Mouse (Mus musculus): ENCODE results near the gene C130032M10Rik.

Gene C130032M10Rik

GRCm38 (mm10) chr9:114515364-114515763 is at the start of gene C130032M10Rik:
TSS of gene C130032M10Rik (plus strand) at chr9:114515697.
- no peak for DNase-seq (ENCODE audit: low read depth)

DNA sequence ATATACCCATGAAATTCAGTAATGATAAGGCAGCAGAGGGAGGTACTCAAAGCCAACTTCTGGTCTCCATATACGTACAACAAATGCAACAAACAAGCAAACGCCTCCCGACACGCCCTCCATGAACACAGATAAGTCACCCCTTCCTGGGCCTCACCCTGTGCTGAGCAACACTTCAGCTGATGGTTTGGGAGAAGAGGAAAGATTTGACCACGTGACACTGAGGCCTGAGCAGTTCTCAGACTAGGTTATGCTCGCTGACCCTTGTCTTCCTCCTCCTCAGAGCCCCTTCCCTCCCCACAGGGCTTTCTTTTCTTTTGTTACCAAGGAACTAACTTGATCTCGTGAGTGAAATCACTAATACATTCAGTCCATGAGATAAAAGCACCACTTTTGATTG is 48.6 kb upstream of the C130032M10Rik start:
- DNase-seq (ENCODE audit: low read depth): no peak

GRCm38 (mm10) chr9:114468217-114468616 is 47.3 kb upstream of the C130032M10Rik start:
- DNase-seq (ENCODE audit: low read depth): no peak

DNA sequence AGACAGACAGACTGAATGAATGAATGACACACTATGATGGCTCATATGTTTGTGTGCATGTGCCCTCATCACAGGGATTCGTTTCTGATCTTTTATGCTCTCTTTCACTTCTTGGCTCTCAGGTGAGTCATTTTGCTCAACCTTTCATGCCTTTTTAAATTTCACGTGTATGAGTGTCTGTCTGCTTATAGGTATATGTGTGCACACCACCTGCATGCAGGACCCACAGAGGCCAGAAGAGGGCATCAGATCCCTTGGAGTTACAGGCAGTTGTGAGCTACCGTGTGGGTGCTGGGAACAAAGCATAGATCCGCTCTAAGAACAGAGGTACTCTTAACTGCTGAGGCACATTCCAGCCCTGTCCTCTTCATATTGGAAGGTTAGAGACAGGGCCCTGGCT is 46.8 kb upstream of the C130032M10Rik start:
- no peak for DNase-seq (ENCODE audit: low read depth)

GRCm38 (mm10) chr9:114471892-114472291 is 43.6 kb upstream of the C130032M10Rik start:
- no peak for DNase-seq (ENCODE audit: low read depth)

DNA sequence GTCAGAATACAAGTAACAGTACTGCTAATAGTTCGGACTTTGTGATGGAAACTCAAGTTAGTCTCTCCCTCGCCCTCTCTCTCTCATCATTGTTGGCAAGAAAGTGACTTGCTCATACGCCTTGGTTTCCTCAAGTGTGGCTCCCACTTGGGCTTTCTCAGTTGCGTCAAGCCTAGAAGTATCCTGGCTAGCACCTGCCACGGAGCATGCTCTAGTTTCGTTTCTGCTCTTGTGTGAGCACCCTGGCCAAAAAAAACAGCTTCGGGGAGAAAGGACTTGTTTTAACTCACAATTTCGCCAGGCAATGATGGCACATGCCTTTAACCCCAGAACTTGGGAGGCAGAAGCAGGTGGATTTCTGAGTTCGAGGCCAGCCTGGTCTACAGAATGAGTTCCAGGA is 38.5 kb upstream of the C130032M10Rik start:
- DNase-seq (ENCODE audit: low read depth): no peak

DNA sequence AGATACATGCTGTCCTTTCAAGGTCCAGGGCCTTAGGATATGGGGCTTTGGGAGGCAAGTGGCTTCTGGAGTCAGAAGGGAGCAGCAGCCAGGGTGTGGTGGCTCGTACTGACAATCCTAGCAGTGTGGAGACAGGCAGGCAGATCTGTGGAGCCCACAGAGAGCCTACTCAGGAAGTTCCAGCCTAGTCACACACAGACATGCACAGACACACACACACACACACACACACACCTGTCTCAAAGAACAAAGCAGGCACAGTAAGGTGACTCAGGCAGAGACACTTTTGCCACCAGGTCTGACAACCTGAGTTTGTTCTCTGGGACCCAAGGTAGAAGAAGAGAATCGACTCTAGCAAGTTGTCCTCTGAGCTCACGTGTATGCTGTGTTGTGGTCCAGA is 34.6 kb upstream of the C130032M10Rik start:
- DNase-seq (ENCODE audit: low read depth): peak; percentile 48

DNA sequence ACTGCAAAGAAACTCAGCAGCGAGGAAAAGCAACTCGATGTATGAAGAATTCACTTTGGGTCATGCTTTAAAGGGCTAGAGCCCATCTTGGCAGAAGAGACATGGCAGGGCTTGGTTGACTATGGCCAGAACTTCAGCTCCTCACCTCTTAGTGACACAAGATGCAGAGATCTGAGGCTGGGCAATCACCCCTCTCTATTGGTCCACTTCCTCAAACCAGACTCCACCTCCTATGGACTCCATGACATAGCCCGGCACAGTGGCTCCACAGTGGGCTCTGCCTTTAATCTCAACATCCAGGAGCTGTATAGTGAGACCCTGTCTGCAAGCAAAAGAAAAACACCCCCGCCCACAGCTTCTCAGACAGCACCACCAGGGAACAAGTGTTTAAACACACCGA is 30.7 kb upstream of the C130032M10Rik start:
- DNase-seq (ENCODE audit: low read depth): no peak

- no peak for DNase-seq (ENCODE audit: low read depth)
Measured at GRCm38 (mm10) chr9:114486808-114487207, 28.7 kb upstream of the C130032M10Rik start.

- no peak for DNase-seq (ENCODE audit: low read depth)
Measured at GRCm38 (mm10) chr9:114487481-114488258, 27.8 kb upstream of the C130032M10Rik start.

DNA sequence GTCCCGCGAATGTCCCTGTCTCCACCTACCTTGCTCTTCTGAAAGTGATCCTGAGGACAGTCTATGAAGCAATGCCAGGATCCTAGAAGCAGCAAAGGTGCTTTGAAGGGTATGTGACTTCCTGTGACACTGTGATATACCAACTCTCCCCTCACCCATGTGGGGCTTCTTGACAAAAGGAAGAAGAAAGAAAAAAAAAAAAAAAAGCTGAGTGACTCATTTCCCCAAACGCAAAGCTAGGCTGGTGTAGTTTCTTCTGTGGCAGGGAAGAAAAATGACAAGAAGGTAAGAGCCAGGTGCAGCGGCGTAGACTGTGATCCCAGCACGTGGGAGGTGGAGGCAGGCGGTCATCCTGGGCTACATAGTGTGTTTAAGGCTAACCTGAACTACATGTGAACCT is 19.0 kb upstream of the C130032M10Rik start:
- peak; percentile 80 for DNase-seq (ENCODE audit: low read depth)

DNA sequence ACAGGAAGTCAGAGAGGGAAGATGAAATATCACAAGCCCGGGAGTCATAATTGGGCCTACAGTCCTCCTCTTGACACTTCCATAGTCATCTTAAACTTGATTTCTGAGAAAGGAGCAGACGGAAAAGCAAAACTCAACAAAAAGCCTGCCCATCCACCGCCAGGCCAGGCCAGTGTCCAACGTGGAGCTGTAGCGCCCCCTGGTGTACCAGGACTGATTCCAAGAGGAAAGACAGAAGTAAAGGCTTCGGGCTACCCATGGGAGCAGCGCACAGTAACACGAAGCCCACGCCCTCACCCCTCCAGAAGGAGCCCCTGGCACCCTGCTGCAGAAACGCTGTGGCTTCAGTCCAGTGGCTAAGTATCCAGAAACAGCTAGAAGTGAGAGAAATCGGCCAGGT is 17.3 kb upstream of the C130032M10Rik start:
- peak; percentile 90 for DNase-seq (ENCODE audit: low read depth)

GRCm38 (mm10) chr9:114499783-114500515 is 15.5 kb upstream of the C130032M10Rik start:
- DNase-seq (ENCODE audit: low read depth): peak; percentile 83

- DNase-seq (ENCODE audit: low read depth): no peak
Measured at GRCm38 (mm10) chr9:114501111-114501510, 14.4 kb upstream of the C130032M10Rik start.

- DNase-seq (ENCODE audit: low read depth): no peak
Measured at GRCm38 (mm10) chr9:114501913-114502312, 13.6 kb upstream of the C130032M10Rik start.

GRCm38 (mm10) chr9:114502711-114503427 is 12.6 kb upstream of the C130032M10Rik start:
- DNase-seq (ENCODE audit: low read depth): no peak

- DNase-seq (ENCODE audit: low read depth): no peak
Measured at GRCm38 (mm10) chr9:114504816-114505215, 10.7 kb upstream of the C130032M10Rik start, which contains the start of gene Ccr4. TSS of gene Ccr4 (minus strand) at chr9:114504916.

DNA sequence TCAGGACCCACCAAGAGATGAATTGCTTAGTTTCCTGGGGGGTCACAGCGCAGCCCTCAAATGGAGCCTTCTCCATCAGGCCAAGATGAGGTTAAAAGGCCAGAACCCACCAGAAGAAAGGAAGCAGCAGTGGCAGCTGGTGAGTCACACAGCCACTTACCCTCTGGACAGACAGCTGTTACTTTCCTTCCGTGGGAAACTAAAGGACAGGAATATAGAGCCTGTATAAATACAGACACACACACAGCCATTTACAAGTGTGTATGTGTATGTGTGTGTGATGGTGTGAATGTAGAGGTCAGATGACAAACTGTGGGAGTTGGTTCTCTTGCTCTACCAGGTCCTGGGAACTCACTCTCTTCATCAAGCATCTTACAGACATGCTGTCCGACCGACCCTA is 8.9 kb upstream of the C130032M10Rik start:
- no peak for DNase-seq (ENCODE audit: low read depth)

- peak; percentile 51 for DNase-seq (ENCODE audit: low read depth)
Measured at GRCm38 (mm10) chr9:114507421-114507820, 8.1 kb upstream of the C130032M10Rik start.

DNA sequence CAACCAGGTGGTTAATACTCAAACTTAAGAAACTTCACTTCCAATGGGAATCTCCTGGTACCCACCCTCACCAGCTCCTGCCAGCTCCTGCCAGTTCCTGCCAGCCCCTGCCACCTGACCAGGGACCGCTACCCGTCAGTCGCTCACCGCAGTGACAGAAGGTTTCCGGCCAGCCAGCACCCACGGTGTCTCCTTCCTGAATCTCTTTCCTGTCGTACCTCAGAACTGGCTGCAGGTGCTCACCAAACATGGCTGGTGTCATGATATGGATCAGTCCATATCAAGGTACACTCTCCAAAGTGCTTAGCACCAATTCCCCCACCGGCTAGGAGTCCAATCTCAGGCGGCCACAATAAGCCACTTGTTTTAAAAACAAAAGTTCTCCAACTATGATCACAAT is 5.7 kb upstream of the C130032M10Rik start:
- peak; percentile 66 for DNase-seq (ENCODE audit: low read depth)

- DNase-seq (ENCODE audit: low read depth): no peak
Measured at GRCm38 (mm10) chr9:114512831-114513230, 2.7 kb upstream of the C130032M10Rik start.

DNA sequence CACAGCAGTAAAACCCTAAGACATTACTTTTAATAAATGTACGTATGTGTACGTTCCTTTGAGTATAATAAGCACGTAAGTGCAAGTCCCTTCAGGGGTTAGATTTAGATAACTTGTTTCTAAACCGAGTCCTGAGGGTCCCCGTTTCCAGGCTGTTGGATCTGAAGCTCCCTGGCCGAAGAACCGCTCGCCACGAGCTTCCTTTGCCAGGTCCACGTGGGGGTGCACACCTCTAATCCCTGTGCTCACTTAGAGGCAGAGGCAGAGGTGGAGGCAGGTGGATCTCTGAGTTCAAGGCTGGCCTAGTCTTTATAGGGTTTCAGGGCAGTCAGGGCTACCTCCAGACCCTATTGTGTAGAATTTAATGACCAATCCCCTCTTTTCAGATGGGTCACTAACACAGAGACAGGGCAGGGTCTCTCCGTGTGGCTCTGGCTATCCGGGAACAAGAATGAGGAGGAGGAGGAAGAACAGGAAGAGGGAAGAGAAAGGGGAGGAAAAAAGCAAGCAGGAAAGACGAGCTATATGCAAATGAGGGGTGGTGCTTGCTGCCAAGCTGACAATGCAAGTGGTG is 2.5 kb downstream of the C130032M10Rik start:
- DNase-seq (ENCODE audit: low read depth): no peak
